Mouse (Mus musculus) midbrain, postnatal 0 days (tissue): ENCODE data around the gene Trmt5. TPM values are rescaled to one million over a fixed set of nuclear protein-coding genes. Genes with fewer than 3 reads are reported as not detected.

Experiments used
- ATAC-seq: fragments of 200-750 bp; cut with Nextera tagmentation; 2 replicates; pipeline ENCODE4 v1.8.0; 2017; ENCODE audit warnings: moderate number of reproducible peaks, mild to moderate bottlenecking, moderate TSS enrichment, moderate library complexity; ENCODE audit not compliant: low FRiP score
- DNase-seq: peaks from one replicate; pipeline ENCODE4 v3.0.0-alpha.2; 2015; ENCODE audit warnings: low spot score
- H3K27ac ChIP-seq: fragments of 300-500 bp; sonication (generic); 2 replicates; pipeline ENCODE4 v1.5.1; 2014; ENCODE audit warnings: low read depth, mild to moderate bottlenecking, low read length, mixed read lengths
- H3K27me3 ChIP-seq: fragments of 300-500 bp; sonication (generic); 2 replicates; pipeline ENCODE4 v1.6.1; 2014; ENCODE audit warnings: low read length, control low read depth, mixed read lengths; ENCODE audit not compliant: insufficient read depth
- H3K36me3 ChIP-seq: fragments of 300-500 bp; sonication (generic); 2 replicates; pipeline ENCODE4 v1.6.1; 2014; ENCODE audit warnings: low read length, control low read depth, mixed read lengths; ENCODE audit not compliant: insufficient read depth
- H3K4me1 ChIP-seq: fragments of 300-500 bp; sonication (generic); 2 replicates; pipeline ENCODE4 v1.6.1; 2014; ENCODE audit warnings: mild to moderate bottlenecking, control low read depth, antibody characterized with exemption, low read length, mixed read lengths; ENCODE audit not compliant: insufficient read depth
- H3K4me2 ChIP-seq: fragments of 300-500 bp; sonication (generic); 2 replicates; pipeline ENCODE4 v1.6.1; 2014; ENCODE audit warnings: low read depth, mild to moderate bottlenecking, low read length, mixed read lengths; ENCODE audit not compliant: poor library complexity, severe bottlenecking
- H3K4me3 ChIP-seq: fragments of 300-500 bp; sonication (generic); 2 replicates; pipeline ENCODE4 v1.5.1; 2014; ENCODE audit warnings: low read depth, mild to moderate bottlenecking, low read length, moderate library complexity
- H3K9ac ChIP-seq: fragments of 300-500 bp; sonication (generic); replicated peaks from 2 replicates; pipeline ENCODE4 v1.6.1; 2014; ENCODE audit warnings: mild to moderate bottlenecking, low read length, moderate library complexity, mixed read lengths; ENCODE audit not compliant: poor library complexity, severe bottlenecking
- H3K9me3 ChIP-seq: fragments of 300-500 bp; sonication (generic); 2 replicates; pipeline ENCODE4 v1.6.1; 2016; ENCODE audit warnings: low read length, control low read depth
- CTCF ChIP-seq: IDR thresholded peaks from 2 replicates; pipeline ENCODE4 v1.5.1; 2016; ENCODE audit warnings: antibody characterized with exemption, mild to moderate bottlenecking
- WGBS: fragments of 180-500 bp; shearing (Covaris S2); extraction: QIAGEN DNeasy Blood & Tissue Kit; methylation state at CpG from one replicate; pipeline ENCODE4 v1.1.7; 2014; 5-methylcytosine and 5-hydroxymethylcytosine counted together
- polyA plus RNA-seq: library from polyadenylated mRNA; unstranded; fragments of >200 nt; fragmentation: Nextera tagmentation; extraction: Ambion mirVana; gene quantifications from 2 replicates; pipeline ENCODE4 v1.2.1, GENCODE M21; 2015
- total RNA-seq: library from RNA; depleted of rRNA; stranded (reverse); fragments of >200 nt; gene quantifications from 2 replicates; pipeline ENCODE4 v1.2.3, GENCODE M21; 2014

Trmt5 gene
- total and polyA plus RNA-seq, 2 experiments from 2014 or later: 9.4 to 13.4 TPM

DNA sequence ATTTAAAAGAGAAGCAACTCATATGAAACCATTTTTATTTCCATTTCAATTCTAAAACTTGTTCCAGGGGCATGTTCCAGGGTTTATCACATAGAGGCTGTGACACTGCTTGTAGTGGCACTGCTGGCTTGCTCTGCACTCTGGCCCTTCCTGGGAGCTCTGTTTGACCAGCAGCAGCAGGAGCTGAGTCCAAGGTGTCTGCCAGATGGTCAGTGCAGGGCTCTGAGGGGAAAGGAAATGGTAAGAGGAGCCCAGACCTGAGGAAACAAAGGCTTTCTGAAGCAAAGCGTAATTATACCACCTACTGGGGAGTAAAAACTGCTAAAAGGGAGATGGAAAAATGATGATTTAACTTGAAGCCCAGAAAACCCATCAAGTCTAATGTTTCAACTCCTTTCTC lies 18.0 kb downstream of the Trmt5 start:
- no peak for TF ChIP-seq CTCF
- Histone ChIP-seq H3K36me3 (no peaks in the 10 kb centered on the region), H3K27me3 (no peaks in the 10 kb centered on the region), H3K4me2 (no peak overlapping the region), H3K27ac (no peak overlapping the region), H3K4me3 (no peak overlapping the region), H3K4me1 (no peaks in the 10 kb centered on the region), H3K9me3 (no peaks in the 10 kb centered on the region), H3K9ac (no peak overlapping the region)
- DNase-seq (no peak), ATAC-seq (no peak)
- WGBS: 82% methylated on average over 1 of the region's 1 CpGs

DNA sequence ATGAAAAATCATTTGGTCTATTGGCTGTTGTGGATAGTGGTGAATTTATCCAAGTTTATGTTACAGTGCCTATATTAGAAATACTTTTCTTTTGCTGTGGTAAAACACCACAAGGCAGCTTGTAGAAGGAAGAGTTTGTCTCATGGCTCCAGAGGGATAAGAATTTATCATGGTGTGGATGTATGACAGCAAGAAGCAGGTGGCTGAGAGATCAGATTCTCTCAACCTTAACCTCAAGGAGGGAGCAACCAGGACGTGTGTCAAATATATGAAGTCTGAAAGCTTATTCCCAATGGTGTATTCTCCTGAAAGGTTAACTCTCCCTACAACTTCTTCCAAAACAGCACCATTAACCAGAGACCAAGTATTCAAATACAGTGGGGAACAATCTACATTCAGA lies 19.9 kb downstream of the Trmt5 start:
- Histone ChIP-seq H3K36me3 (no peaks in the 10 kb centered on the region), H3K9me3 (no peaks in the 10 kb centered on the region), H3K27ac (no peak overlapping the region), H3K9ac (no peak overlapping the region), H3K4me3 (no peak overlapping the region), H3K4me2 (no peak overlapping the region), H3K27me3 (no peaks in the 10 kb centered on the region), H3K4me1 (no peaks in the 10 kb centered on the region)
- no peak for TF ChIP-seq CTCF
- DNase-seq: no peak
- WGBS: 87% methylated on average over 1 of the region's 1 CpGs
- ATAC-seq: no peak

DNA sequence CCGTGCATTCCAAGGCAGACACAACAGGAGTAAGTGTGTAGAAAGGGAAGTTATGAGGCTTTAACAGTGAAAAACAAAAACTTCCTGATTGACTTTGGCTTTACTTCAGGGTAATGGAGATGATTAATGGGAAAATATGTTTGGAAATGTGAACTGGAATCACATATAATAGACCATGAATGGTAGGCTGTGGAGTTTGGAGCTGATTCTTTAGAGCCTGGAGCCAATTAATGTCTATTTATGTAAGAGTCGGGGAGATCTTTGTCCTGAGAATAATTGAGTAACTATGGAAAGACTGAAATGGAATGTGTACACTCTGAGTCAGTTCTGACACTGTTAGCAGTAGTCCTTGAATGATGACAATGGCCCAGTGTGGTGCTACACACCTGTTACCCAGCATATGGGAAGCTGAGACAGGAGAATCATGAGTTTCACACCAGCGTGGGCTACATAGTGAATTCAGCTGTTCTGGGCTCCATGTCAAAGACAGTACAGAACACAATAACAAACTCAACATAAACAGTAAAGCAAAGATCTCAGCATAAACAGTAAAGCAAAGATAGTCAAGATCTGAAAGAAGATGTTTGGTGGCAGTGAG lies 21.0 kb downstream of the Trmt5 start:
- TF ChIP-seq CTCF: no peak
- 89% methylated on average over 3 of the region's 3 CpGs for WGBS
- Histone ChIP-seq H3K36me3 (no peaks in the 10 kb centered on the region), H3K4me1 (no peaks in the 10 kb centered on the region), H3K4me2 (no peak overlapping the region), H3K9me3 (no peaks in the 10 kb centered on the region), H3K27me3 (no peaks in the 10 kb centered on the region), H3K9ac (no peak overlapping the region), H3K27ac (no peak overlapping the region), H3K4me3 (no peak overlapping the region)
- ATAC-seq (no peak), DNase-seq (no peak)

DNA sequence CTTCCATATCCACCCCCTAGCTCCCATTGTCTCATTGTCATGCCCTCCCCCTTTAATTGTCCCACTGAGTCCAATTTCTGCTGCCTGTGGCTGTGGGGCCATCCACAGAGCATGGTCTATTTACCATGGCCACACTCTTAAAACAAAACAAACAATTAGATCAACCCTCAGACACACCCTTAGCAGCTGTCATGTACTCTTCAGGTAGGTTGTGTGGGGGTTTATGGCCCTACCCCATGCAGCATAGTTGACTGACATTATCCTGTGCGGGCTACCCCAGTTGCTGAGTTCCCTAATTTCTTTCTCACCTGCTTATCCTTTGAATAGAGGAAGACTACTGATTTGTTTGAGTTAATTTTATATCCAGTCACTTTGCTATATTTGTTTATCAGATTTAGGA lies 26.2 kb downstream of the Trmt5 start:
- Histone ChIP-seq H3K4me3 (no peak overlapping the region), H3K4me1 (no peaks in the 10 kb centered on the region), H3K27ac (no peak overlapping the region), H3K27me3 (no peaks in the 10 kb centered on the region), H3K36me3 (no peaks in the 10 kb centered on the region), H3K9ac (no peak overlapping the region), H3K9me3 (no peaks in the 10 kb centered on the region), H3K4me2 (no peak overlapping the region)
- 92% methylated on average over 1 of the region's 1 CpGs for WGBS
- ATAC-seq (no peak), DNase-seq (no peak)
- no peak for TF ChIP-seq CTCF

DNA sequence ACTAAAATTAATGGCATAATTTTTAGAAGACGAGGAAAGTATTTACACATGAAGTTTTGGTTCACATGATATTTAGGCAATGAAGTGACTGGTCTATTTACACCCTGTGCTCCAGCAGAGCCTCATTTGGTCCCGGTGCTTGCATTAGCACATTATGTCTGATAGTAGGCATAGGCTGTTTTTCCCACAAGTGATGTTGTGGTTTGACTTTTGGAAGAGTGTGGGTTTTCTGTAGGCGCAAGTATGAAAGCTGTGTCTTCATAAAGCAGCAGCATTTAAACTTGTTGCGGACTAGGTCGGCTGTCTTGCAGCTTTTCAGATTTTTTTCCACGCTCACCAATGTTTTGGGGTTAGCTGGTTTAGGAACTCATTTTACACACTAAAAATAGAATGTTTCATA lies 27.2 kb downstream of the Trmt5 start:
- Histone ChIP-seq H3K27ac (no peak overlapping the region), H3K27me3 (no peaks in the 10 kb centered on the region), H3K4me3 (no peak overlapping the region), H3K9ac (no peak overlapping the region), H3K4me2 (no peak overlapping the region), H3K36me3 (no peaks in the 10 kb centered on the region), H3K9me3 (no peaks in the 10 kb centered on the region), H3K4me1 (no peaks in the 10 kb centered on the region)
- no peak for TF ChIP-seq CTCF
- ATAC-seq (no peak), DNase-seq (no peak)
- WGBS: 94% methylated on average over 6 of the region's 6 CpGs

DNA sequence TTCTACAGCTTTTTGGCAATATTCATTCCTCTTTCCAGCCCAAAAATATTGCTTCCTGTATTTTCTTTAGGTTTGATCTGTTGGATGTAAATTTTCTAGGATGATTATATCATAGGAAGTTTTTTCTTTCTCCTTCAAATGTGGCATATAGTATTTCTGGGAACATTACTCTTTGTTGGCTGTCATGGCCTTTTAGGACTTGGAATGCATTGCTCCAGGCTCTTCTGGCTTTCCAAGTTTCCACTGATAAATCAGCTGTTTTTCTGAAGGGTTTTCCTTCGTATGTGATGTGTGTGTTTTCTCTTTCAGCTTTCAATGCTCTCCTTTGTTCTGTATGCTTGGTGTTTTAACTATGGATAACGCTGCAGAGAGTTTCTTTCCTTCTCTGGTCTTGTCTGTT lies 31.5 kb downstream of the Trmt5 start:
- Histone ChIP-seq H3K4me3 (no peak overlapping the region), H3K9me3 (no peaks in the 10 kb centered on the region), H3K27ac (no peak overlapping the region), H3K9ac (no peak overlapping the region), H3K36me3 (no peaks in the 10 kb centered on the region), H3K4me1 (no peaks in the 10 kb centered on the region), H3K27me3 (no peaks in the 10 kb centered on the region), H3K4me2 (no peak overlapping the region)
- ATAC-seq (no peak), DNase-seq (no peak)
- TF ChIP-seq CTCF: no peak
- WGBS: 79% methylated on average over 2 of the region's 2 CpGs
